Mouse (Mus musculus) mammary gland, adult 2 months (tissue): ENCODE data around the gene Nrf1. TPM values are rescaled to one million over a fixed set of nuclear protein-coding genes. Genes with fewer than 3 reads are reported as not detected.

ENCODE experiments used
- polyA plus RNA-seq: library from polyadenylated mRNA; depleted of rRNA; stranded (reverse); fragments of >200 nt; gene quantifications from 2 replicates; pipeline ENCODE4 v1.2.3, GENCODE M21; 2012; ENCODE audit warnings: low replicate concordance; rRNA removed

Nrf1 gene
- polyA plus RNA-seq, result 23.9 and 38.0 TPM in 2 replicates

GRCm38 (mm10) chr6:30047271-30048162 is at the start of gene Nrf1:
Gene Nrf1 (plus strand): TSS chr6:30047988.

Other genes starting within 250 kb of the Nrf1 start
- gene Strip2, start 131.0 kb upstream of the Nrf1 start, polyA plus RNA-seq, result 2.8 and 4.9 TPM in 2 replicates